Mouse (Mus musculus): ENCODE measurements around the gene Gm20388.

DNA sequence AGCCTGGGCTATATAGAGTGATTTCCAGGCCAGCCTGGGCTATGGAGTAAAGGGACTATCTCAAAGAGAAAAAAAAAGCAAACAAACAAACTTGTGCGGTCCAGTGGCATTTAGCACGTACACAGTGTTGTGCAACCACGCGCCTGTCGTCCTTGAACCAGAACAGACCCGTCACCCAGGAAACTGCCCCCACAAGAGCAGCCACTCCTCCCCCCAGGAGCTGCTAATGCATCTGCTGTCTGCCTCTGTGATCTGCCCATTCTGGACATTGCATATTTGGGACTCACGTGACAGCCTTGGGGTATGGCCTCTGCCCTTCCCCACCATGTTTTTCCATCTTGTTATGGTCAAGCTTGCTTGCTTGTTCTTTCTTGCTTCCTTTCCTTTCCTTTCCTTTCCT is 618.6 kb downstream of the Gm20388 start:
- no peak for TF ChIP-seq EP300 (IDR thresholded peaks at IDR 0.05; ENCODE audit: low read depth)
- no peak for TF ChIP-seq CTCF (IDR thresholded peaks at IDR 0.05; ENCODE audit: low read depth)
